Mouse (Mus musculus) urinary bladder, postnatal 10 days (tissue): Measurements from ENCODE around the gene Gm10665.
"Not testable (repeated sequence)": the region's sequence is repeated elsewhere in the genome, so short reads cannot be mapped to it uniquely, and the experiment has no call there.

Experiments
- DNase-seq: peaks from one replicate; pipeline ENCODE4 v3.0.0; 2022; ENCODE audit warnings: low spot score

Gm10665 gene

GRCm38 (mm10) chr7:22463975-22464374, at the start of gene Gm10665:
Gene Gm10665 (minus strand): TSS chr7:22464075.
- DNase-seq, result not testable (repeated sequence)

- DNase-seq, result not testable (repeated sequence)
These were observed 35.7 kb upstream of the Gm10665 start, which contains the start of gene Vmn1r151 for GRCm38 (mm10) chr7:22499578-22499977. Gene Vmn1r151 (minus strand): TSS chr7:22499678.

GRCm38 (mm10) chr7:22438129-22438528, 25.7 kb downstream of the Gm10665 start, which contains the start of gene Vmn1r149:
Gene Vmn1r149 (minus strand): TSS chr7:22438229.
- DNase-seq, result not testable (repeated sequence)

GRCm38 (mm10) chr7:22413283-22413682, 50.6 kb downstream of the Gm10665 start, which contains the start of gene Vmn1r148:
Gene Vmn1r148 (plus strand): TSS chr7:22413583.
- not testable (repeated sequence) for DNase-seq
